Mouse (Mus musculus) left cerebral cortex, adult 8-10 months (tissue): ENCODE measurements at regions not wholly inside any gene's neighbourhood (a gene's known extent, or its start where the extent isn't known, plus 50 kb on each side); places are given as distances from the start of the nearest gene placed in this dataset.

Source experiments
- DNase-seq, 2 experiments: peaks; one replicate each; pipeline ENCODE4 v3.0.0; 2022; ENCODE audit warnings: low spot score in 2 of 2

- DNase-seq, result no peak
Measured at GRCm38 (mm10) chr4:125354742-125355141, 135.8 kb upstream of the Grik3 start.

- no peak for DNase-seq
Measured at GRCm38 (mm10) chr4:125350056-125350455, 140.4 kb upstream of the Grik3 start.

- DNase-seq, result no peak
Measured at GRCm38 (mm10) chr4:125339056-125339455, 151.4 kb upstream of the Grik3 start.

- DNase-seq, result no peak
Measured at GRCm38 (mm10) chr4:125328806-125329205, 161.7 kb upstream of the Grik3 start.

GRCm38 (mm10) chr4:125324495-125324894 lies 166.0 kb upstream of the Grik3 start:
- DNase-seq, result no peak

- no peak for DNase-seq
Measured at GRCm38 (mm10) chr4:125319343-125319742, 171.2 kb upstream of the Grik3 start.

GRCm38 (mm10) chr4:125318293-125318692 lies 172.2 kb upstream of the Grik3 start:
- no peak for DNase-seq

- no peak for DNase-seq
Measured at GRCm38 (mm10) chr4:125316876-125317275, 173.6 kb upstream of the Grik3 start.

- DNase-seq, result peak in 1 of 2 experiments; percentile 69
Measured at GRCm38 (mm10) chr4:125315818-125316217, 174.7 kb upstream of the Grik3 start.

- DNase-seq, result no peak
Measured at GRCm38 (mm10) chr4:125313892-125314291, 176.6 kb upstream of the Grik3 start.

- no peak for DNase-seq
Measured at GRCm38 (mm10) chr4:125313252-125313651, 177.2 kb upstream of the Grik3 start.

- no peak for DNase-seq
Measured at GRCm38 (mm10) chr4:125308171-125308570, 180.5 kb upstream of the Zc3h12a start.

- no peak for DNase-seq
Measured at GRCm38 (mm10) chr4:125305766-125306165, 178.1 kb upstream of the Zc3h12a start.

- DNase-seq, result peak in 1 of 2 experiments; percentile 56
Measured at GRCm38 (mm10) chr4:125302660-125303059, 175.0 kb upstream of the Zc3h12a start.

GRCm38 (mm10) chr4:125300503-125301457 lies 173.1 kb upstream of the Zc3h12a start:
- peak in 1 of 2 experiments; percentile 34 for DNase-seq

- DNase-seq, result no peak
Measured at GRCm38 (mm10) chr4:125290761-125291160, 163.1 kb upstream of the Zc3h12a start.

- no peak for DNase-seq
Measured at GRCm38 (mm10) chr4:125289709-125290108, 162.1 kb upstream of the Zc3h12a start.

GRCm38 (mm10) chr4:125289031-125289449 lies 161.4 kb upstream of the Zc3h12a start:
- DNase-seq, result peak in 1 of 2 experiments; percentile 66

GRCm38 (mm10) chr4:125282974-125283319 lies 155.3 kb upstream of the Zc3h12a start:
- no peak for DNase-seq

- DNase-seq, result peak; percentile 54 to 65
Measured at GRCm38 (mm10) chr4:125282154-125282973, 154.7 kb upstream of the Zc3h12a start.

GRCm38 (mm10) chr4:125279165-125279564 lies 151.5 kb upstream of the Zc3h12a start:
- DNase-seq, result no peak

GRCm38 (mm10) chr4:125276861-125277260 lies 149.2 kb upstream of the Zc3h12a start:
- no peak for DNase-seq
